Mouse (Mus musculus): ENCODE measurements at regions not wholly inside any gene's neighbourhood (a gene's known extent, or its start where the extent isn't known, plus 50 kb on each side); places are given as distances from the start of the nearest gene placed in this dataset.
"Not testable (repeated sequence)": the region's sequence is repeated elsewhere in the genome, so short reads cannot be mapped to it uniquely, and the experiment has no call there.

GRCm38 (mm10) chr12:71526623-71527022 lies 216.9 kb downstream of the Dact1 start:
- no peak for DNase-seq (ENCODE audit: low spot score in 2 of 2)

GRCm38 (mm10) chr12:71532161-71532560 lies 222.5 kb downstream of the Dact1 start:
- DNase-seq (ENCODE audit: low spot score in 2 of 2), result no peak

GRCm38 (mm10) chr12:71532708-71533450 lies 223.2 kb downstream of the Dact1 start:
- DNase-seq (ENCODE audit: low spot score in 2 of 2), result no peak

- DNase-seq (ENCODE audit: low spot score in 2 of 2), result no peak
Measured at GRCm38 (mm10) chr12:71533701-71534100, 224.0 kb downstream of the Dact1 start.

GRCm38 (mm10) chr12:71534199-71534598 lies 224.5 kb downstream of the Dact1 start:
- no peak for DNase-seq (ENCODE audit: low spot score in 2 of 2)

- no peak for DNase-seq (ENCODE audit: low spot score in 2 of 2)
Measured at GRCm38 (mm10) chr12:71535251-71535650, 225.6 kb downstream of the Dact1 start.

GRCm38 (mm10) chr12:71535831-71536230 lies 226.1 kb downstream of the Dact1 start:
- not testable (repeated sequence) for DNase-seq (ENCODE audit: low spot score in 2 of 2)

- no peak for DNase-seq (ENCODE audit: low spot score in 2 of 2)
Measured at GRCm38 (mm10) chr12:71538691-71539090, 229.0 kb downstream of the Dact1 start.

GRCm38 (mm10) chr12:71540279-71540678 lies 230.6 kb downstream of the Dact1 start:
- no peak for DNase-seq (ENCODE audit: low spot score in 2 of 2)

- DNase-seq (ENCODE audit: low spot score in 2 of 2), result no peak
Measured at GRCm38 (mm10) chr12:71541961-71542360, 232.3 kb downstream of the Dact1 start.

- DNase-seq (ENCODE audit: low spot score in 2 of 2), result no peak
Measured at GRCm38 (mm10) chr12:71543571-71544119, 234.0 kb downstream of the Dact1 start.

- DNase-seq (ENCODE audit: low spot score in 2 of 2), result no peak
Measured at GRCm38 (mm10) chr12:71544401-71545159, 234.9 kb downstream of the Dact1 start.

- DNase-seq (ENCODE audit: low spot score in 2 of 2), result no peak
Measured at GRCm38 (mm10) chr12:71546523-71547265, 237.0 kb downstream of the Dact1 start.

GRCm38 (mm10) chr12:71549336-71549735 lies 239.7 kb downstream of the Dact1 start:
- DNase-seq (ENCODE audit: low spot score in 2 of 2), result no peak

- DNase-seq (ENCODE audit: low spot score in 2 of 2), result no peak
Measured at GRCm38 (mm10) chr12:71554212-71554611, 244.5 kb downstream of the Dact1 start.

- DNase-seq (ENCODE audit: low spot score in 2 of 2), result no peak
Measured at GRCm38 (mm10) chr12:71561259-71561658, 251.6 kb downstream of the Dact1 start.

- no peak for DNase-seq (ENCODE audit: low spot score in 2 of 2)
Measured at GRCm38 (mm10) chr12:71561918-71562572, 252.4 kb downstream of the Dact1 start.

- no peak for DNase-seq (ENCODE audit: low spot score in 2 of 2)
Measured at GRCm38 (mm10) chr12:71563219-71563618, 253.5 kb downstream of the Dact1 start.

- DNase-seq (ENCODE audit: low spot score in 2 of 2), result no peak
Measured at GRCm38 (mm10) chr12:71566371-71566770, 256.7 kb downstream of the Dact1 start.

GRCm38 (mm10) chr12:71568251-71568650 lies 258.6 kb downstream of the Dact1 start:
- no peak for DNase-seq (ENCODE audit: low spot score in 2 of 2)

GRCm38 (mm10) chr12:71568880-71569390 lies 259.3 kb downstream of the Dact1 start:
- no peak for DNase-seq (ENCODE audit: low spot score in 2 of 2)
